Mouse (Mus musculus): ENCODE measurements around the gene Kalrn.

The Kalrn gene

DNA sequence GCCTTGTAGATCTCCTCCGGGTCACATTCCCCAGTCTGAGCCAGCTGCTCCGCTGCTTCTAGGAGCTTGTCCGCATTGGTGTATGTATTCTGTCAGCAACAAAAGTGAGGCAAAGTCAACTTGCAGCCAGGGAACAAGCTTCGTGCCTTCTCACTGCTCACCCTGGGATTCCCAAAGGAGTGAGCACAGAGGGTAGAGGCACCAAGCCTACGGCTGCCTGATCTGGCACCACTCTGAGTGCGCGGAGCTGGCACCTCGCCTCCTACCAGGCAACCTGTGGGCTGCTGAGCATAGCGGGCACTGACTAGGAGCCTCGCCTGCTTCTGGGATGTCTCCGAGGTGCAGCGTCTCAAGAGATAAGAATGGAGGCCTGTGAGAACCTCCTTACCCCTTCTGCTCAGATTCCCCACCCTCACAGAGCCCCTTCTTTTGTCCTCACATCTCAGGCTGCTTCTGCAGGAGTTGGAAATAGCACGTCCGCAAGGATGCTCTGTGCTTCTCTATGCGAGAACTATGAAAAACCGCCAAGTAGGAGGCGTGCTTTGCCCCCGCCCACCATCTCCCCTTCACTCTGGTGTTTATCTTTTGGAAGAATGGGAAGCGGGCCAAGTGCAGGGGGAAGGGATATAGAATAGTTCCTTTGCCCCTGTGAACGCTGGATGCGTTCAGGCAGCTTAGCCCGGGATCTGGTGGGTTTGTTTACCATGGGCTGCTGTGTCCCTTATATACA is 310.4 kb downstream of the Kalrn start:
- no peak for DNase-seq (ENCODE audit: low spot score in 2 of 2)

DNA sequence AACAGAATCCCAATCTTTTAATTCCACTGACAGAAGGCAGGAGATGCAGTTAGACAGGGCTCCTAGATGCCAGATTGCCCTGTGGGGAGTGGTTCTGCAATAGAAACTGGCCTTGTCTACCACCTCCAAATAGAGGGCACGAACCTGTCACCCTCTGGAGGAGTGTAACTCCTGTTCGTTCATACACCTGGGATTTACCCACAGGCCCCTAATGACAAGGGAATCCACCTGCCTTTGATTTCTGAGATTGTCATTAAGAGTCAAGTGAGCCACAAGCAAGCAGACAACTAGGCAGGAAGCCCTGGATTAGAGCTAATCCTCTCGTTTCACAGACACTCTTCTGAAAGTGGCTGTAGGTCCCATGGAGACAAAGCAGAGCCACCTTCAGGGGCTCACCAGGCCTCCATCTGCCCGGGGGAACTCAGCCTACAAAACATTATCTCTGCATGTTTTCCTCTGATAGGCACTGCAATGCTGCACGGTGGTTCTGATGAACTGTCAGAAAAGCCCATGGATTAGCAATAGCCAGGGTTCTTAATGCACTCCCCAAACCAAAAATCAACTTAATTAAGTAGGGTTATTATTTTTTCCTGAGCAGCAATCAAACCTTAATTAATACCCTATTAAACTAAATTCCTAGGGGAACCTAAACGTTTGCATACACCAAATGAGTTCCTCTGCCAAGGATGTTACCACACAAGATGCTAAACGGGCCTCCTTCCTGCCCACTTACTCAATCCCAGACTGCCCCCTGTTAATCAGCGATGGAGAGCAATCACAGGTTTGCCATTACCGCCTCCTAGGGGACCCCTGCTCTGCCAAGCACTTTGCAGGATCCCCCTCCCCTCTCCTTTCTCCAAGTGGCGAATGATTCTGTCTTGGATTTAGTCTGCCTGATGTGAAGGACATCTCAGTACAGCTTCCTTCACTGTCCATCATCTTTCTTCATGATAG is 312.1 kb downstream of the Kalrn start:
- DNase-seq (ENCODE audit: low spot score in 2 of 2) = no peak

DNA sequence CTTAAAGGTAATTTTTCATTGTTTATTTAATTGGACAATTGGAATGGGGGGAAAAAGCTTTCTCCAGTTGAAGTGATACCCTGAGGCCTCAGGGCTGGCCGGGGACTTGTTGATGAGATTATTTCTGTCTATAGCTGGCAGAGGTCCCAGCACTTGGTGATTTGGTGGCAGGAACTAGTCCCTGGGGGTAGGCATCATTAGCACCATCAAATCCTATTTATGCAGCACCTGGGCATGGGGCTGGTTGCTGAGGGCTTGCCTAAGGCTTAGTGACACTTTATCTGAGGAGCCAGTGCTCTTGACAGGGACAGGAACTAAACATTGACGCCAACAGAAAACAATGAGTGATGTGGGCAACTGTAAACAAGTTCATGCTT is 318.7 kb downstream of the Kalrn start:
- no peak for DNase-seq (ENCODE audit: low spot score in 2 of 2)

DNA sequence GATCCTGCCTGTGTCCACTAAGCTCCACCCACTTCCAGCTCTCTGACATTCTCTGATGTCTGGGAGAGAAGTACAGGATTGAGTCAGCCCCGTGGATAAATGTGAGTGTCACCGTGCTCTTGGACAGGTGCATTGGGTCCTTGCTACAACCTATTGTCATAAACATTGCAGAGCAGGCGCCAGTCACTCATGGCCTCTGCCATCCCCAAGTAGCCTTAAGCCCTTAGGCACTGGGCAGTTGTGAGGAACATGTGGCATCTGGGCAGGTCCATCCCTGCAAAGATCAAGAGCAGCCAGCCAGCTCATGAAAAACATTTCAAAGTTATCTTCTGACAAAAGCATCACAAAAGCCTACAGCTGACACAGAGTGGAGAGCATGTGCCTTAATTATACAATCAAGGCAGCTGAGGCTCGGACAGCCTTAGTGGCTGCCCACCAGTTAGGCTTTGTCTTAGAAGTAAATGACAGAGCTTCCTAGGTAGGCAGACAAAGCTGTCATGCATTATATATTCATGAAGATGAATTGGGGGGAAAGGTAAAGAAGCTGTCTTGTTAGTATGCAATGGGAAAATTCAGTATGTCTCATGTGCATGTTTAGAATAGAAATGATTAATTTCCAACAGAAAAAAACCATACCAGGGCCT is 319.2 kb downstream of the Kalrn start:
- DNase-seq (ENCODE audit: low spot score in 2 of 2) = no peak

DNA sequence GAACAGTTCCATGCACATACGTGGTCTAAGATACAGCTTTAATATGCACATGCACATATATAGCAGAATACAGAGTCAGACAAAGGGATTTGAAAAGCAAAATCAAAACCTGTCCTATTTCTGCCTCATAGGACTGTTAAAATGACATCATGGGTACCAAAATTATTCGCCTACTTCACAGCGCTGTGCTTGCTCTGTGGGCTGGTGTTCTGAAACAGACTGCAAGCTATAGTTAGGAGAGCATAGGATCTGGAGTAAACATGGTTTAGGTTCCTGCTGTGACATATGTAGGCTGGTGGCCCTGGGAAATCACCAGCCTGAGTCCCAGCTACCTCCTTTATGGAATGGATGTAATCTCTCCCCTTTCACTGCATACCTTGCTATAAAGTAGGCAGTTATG is 320.7 kb downstream of the Kalrn start:
- no peak for DNase-seq (ENCODE audit: low spot score in 2 of 2)

DNA sequence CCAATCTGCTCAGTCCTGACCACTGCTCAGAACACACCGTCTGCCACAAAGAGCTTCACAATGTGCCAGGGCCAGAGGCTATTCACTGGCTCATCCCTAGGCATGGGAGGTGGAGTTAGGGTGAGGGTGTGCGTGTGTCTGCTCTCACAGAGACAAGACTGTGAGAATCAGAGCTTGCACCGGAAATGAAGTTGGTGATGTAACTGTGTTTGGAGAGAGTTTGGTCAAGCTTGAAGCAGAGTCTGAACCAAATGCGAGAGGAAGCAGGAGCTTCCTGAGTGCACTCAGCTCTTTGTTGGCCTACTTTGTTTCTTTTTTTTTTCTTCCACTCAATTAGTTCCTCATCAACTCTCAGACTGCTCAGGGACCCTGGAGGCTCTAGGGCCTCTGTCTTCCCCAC is 325.1 kb downstream of the Kalrn start:
- DNase-seq (ENCODE audit: low spot score in 2 of 2) = no peak

DNA sequence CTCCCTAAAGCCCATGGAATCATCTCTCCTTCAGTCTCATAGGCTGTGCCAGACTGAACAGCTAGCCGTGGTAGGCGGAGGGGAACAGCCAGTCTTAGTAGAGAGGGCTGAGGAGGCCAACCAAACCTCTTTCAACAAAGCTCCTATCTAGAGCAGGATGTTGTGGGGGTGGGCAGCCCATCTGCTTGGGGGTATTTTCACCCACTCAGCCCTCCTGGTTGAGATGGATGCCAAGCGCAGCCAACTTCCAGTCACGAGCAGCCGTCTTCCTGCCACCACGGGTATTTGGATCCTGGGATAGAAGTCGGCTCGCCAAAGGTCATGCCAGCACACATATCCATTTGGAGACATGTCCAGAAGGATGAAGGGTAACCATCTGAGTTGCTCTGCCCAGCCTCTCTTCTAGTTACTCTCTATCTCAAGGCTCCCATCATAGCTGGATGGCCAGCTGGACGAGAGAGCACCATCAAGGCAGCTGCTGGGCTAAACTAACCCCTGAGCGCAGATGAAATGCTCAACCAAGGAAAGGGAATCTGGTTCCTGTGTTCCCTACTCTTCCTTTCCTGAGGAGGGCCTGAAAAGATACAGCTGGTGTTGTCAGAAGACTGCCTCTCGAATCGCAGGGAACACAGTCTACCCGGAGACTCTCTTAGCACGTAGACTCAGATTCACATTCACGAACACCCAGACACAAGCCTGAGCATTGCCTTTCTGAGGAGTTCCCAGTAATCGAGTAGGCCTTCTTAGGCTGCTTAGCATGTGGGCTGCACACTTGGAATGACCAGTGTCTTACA is 331.2 kb downstream of the Kalrn start:
- DNase-seq (ENCODE audit: low spot score in 2 of 2) = no peak

DNA sequence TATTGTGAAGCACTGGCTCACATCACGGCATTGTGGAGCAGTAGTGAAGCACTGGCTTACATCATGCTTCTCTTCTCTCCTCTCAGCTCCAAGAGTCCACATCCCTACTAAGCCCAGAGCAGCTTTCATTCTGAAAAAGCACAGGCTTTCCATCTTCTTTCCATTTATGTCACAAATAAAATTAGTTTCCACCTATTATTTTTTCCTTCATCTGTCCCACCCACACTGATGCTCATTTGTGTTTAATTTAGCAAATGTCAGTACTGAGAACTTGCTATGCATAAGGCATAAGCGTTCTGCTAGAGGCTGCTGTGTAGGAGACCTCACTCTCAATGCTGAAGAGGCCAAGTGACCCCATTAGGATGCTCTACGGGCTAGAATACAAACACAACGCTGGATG is 333.7 kb downstream of the Kalrn start:
- DNase-seq (ENCODE audit: low spot score in 2 of 2) = no peak

DNA sequence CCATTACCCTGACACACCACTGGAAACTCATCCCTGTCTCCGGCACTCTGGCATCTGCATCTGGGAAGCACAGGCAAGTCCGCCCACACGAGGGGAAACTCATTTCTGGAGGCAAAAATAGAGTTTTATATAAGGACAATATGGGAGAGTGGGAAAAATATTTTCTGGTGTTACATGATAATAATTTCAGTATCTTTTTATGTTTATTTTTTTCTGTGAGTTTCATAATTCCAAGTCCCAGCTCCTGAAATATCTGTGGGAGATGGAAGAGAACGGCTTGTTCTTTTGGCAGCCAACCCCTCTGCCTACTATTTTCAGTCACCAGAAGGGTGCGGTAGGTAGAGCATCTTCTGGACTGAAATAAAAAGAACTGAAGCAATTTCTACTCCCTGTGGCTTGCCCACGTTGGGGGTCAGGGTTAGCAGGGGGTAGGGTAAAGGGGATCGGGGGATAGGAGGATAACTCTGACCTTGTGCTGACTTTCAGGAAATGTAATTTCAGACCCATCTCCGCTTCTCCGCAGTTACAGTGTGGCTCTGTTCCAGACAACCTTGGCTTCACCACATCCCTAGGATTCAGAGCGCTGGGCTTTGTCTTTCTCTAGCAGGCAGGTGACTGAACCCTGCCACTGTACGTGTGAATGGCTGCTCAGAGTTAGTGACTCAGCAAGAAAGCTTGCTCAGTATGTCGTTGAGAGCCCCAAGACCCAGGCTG is 336.3 kb downstream of the Kalrn start:
- DNase-seq (ENCODE audit: low spot score in 2 of 2) = no peak

DNA sequence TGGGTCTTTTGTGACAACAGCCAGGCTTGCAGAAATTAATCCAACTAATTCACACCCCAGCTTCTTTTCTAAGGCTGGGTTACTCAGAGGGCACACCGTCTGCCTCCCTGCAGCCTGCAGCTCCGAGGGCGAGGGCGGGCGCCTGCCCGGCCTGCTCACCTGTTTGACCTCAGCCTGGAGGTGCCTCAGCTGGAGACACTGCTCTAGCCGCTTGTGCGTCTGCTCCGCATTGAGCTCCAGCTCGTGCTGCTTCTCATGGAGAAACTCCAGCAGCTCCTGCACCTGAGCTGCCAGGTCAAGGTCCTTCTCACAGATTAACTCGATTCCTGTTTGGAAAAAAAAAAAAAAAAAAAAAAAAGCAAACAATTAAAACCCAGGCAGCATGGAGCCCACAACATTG is 338.2 kb downstream of the Kalrn start:
- DNase-seq (ENCODE audit: low spot score in 2 of 2) = no peak

DNA sequence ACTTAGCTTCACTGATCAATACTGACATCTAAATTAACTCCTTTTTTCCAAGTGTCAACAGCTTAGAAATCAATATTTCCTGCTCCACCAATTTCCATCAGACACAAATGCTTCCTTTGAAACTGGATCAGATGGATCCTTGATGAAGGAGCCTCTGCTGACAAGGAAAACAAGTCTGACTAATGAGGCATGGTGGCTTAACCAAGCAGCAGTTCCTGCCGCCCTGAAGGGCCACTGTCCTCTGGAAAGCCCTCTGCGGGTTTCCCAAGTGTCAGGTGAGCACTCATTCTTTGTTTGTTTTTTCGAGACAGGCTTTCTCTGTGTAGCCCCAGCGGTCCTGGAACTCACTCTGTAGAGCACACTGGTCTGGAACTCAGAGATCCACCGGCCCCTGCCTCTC is 341.4 kb downstream of the Kalrn start:
- no peak for DNase-seq (ENCODE audit: low spot score in 2 of 2)

DNA sequence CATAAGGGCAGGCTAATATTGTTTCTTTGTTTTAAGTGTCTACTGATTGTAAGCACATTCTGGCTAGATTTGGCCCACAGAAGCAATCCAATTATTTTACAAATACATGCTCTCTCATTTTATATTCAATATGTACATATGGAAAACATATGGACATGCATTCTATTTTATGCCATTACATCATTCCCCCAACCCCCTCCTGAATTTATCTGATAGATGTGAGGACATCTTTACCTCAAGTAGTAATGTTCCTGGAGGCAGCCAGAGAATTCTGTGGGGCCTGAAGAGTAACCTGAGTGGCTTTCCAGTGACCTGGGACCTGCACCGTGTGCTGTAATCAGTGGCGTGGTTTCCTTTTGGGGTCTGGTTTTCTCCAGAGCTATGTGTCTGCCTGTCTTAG is 342.2 kb downstream of the Kalrn start:
- no peak for DNase-seq (ENCODE audit: low spot score in 2 of 2)

DNA sequence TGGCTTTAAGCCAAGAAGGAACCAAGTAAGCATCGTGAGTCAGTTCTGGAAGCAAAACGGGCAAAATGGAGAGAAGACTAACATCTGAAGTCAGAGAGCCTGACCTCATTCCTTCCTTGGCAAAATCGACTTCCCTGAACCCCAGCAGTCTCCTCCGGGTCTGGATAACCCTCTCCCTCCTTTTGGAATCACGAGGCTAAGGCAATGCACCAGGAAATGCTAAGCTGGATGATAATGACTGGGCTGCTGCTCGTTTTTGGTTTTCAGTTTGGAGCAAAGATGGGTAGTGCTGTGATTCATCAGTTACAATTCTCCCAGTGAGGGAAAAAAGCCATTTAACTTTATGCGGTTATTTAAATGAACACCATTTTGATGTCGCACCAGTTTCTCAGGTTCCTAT is 344.0 kb downstream of the Kalrn start:
- DNase-seq (ENCODE audit: low spot score in 2 of 2) = no peak

DNA sequence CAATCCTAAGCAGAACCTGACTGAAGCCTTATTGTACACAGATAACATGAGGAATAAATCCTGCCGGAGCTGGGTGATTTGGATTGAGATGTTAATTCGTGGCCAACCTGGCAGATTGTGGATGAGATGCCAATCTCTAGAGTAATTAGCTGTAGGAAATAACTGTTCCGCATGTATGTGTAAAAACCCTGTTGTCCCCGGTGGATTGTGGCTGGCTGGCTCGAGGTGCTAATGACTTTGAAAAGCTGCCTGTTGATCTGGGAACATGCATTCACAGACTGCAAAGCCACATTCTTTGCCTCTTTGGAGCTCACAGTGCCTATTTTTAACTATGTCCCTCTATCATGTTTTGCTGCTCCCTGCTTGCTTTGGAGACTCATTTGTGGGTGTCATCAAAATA is 344.7 kb downstream of the Kalrn start:
- DNase-seq (ENCODE audit: low spot score in 2 of 2) = no peak

DNA sequence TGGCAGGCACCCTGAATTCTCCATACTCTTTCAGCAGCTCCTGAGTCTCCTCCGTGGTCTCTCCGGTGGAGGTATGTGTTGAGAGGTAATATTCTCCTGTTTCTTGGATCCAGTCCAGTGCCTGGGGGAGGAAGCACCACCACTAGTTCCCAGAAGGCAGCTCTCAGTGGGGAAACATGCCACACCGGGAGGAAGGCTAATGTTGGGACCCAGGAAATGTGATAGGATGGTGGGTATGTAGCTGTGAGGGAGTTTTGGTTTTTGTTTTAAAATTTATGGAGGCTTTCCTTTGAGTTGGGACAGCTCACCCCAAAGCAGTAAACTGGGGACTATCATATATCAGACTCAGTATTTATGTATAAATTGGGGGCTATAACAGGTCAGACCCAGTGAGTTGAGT is 361.2 kb downstream of the Kalrn start:
- DNase-seq (ENCODE audit: low spot score in 2 of 2) = no peak

DNA sequence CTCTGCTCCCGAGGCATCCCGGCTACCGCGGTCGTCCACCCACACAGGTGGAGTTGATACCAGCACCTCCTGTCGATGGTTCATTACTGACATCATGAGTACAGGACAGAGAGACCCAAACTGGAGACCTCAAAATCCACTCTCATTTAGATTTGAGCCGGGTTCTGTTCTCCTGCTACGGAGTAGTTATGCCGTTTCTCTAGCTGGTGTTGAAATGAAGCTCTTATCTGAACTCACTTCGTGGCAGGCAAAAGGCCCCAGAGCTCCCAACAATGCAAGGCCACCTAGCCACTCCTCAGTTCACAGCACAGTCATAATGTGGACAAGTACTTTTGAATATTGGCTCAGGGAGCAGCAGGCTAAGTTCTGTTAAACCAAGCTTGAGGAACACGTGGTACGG is 362.1 kb downstream of the Kalrn start:
- DNase-seq (ENCODE audit: low spot score in 2 of 2) = no peak

DNA sequence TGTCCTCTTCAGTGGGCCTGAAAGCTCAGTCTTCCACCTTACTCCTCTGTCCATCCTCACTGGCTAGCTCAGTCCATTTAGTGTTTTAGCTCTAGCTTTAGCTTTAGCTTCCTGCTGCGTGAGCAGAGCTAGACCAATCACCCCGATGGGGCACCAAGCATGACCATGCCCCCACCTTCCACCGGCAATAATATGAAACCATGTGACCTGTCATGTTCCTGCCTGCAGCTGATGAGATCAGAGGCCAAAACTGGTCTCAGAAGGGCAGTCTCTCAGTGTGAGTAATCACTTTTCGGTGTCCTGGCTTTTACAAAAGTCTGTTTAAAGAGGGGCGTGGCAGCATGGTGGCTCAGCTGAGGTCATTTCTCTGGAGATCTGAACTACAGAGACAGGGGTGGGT is 364.6 kb downstream of the Kalrn start:
- no peak for DNase-seq (ENCODE audit: low spot score in 2 of 2)

DNA sequence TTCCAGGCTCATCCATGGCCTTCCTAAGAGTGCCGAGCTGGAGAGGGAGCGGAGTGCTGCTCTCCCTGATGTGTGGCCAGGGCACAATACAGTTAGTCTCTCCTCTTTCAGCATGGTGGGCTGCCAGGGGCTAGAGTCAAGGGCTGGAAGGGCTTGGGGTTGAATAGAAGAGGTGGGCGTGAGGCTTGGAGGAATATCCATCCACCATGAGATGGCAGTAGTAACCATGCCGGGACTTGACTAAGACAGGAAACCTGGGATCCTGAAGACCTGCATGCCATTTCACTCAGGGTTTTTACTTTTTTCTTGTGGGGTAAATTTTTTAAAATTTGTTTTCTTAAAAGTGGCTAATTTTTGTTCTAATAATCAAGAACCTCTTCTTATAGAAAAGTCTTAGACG is 365.4 kb downstream of the Kalrn start:
- DNase-seq (ENCODE audit: low spot score in 2 of 2) = no peak

DNA sequence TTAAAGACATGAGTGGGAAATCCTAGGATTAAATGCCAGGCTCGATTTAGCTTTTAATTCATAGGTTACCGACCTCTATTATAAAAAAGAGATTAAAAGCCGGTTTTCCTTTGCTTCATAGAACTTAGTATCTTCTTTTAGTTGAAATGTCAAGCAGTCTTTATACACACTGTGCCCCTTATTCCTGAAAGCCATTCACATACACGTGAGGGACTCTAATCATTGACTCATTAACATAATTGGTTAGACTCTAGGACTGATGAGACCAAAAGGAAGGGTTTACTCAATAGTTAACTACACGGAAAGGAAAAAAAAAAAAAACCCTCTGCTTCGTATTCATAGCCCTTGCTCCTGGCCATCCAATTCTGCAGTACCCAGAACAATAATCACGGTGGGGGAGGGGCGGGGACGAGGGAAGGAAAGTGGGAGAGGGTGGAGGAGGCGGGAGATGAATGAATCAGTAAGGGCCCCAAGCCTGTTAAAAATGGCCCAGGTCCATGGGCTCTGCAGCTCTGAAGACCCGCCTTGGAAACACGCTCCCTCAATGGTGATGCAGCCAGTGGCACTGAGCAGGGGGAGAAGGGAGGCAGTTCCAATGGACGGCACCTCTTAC is 368.7 kb downstream of the Kalrn start:
- DNase-seq (ENCODE audit: low spot score in 2 of 2) = no peak

DNA sequence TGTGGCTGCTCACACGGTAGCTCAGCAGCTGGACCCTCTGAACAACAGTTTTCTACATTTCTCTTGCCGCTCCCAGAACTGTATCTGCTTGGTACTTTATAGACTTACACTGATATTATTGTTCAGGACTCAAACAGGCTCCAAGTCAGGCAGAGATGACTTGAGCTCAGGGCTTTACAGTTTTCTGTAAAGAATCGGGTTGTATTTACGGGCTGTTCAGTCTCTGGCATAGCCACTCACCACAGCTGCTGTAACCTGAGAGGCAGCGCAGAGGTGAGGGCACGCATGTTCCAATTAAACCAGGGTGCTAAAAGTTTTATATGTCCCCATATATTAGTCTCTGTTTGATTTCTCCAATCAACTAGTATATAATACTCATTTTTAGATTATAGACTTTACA is 373.8 kb downstream of the Kalrn start:
- no peak for DNase-seq (ENCODE audit: low spot score in 2 of 2)
